Mouse (Mus musculus): ENCODE data around the gene Tmem63b. TPM values are rescaled to one million over a fixed set of nuclear protein-coding genes. Genes with fewer than 3 reads are reported as not detected.

The Tmem63b gene
- polyA plus RNA-seq, 1 experiment = 112 TPM

- H3K27ac ChIP-seq (ENCODE audit: insufficient read depth, low read length) = no peak overlapping the region
- no peak for TF ChIP-seq EP300 (IDR thresholded peaks at IDR 0.05; ENCODE audit: insufficient read depth, low read depth, low read length)
- TF ChIP-seq CTCF (IDR thresholded peaks at IDR 0.05; ENCODE audit: low read depth, low read length) = no peak
- no peak for TF ChIP-seq POLR2A (IDR thresholded peaks at IDR 0.05; ENCODE audit: insufficient read depth, low read length)
- H3K4me3 ChIP-seq (ENCODE audit: low read depth, low read length) = peak overlapping the region; percentile 18
- no peaks in the 10 kb centered on the region for H3K27me3 ChIP-seq (ENCODE audit: control insufficient read depth, insufficient read depth, low read length, poor library complexity, severe bottlenecking)
- H3K4me1 ChIP-seq (ENCODE audit: control insufficient read depth, insufficient read depth, low read length) = peaks cover 3% of the 10 kb centered on the region
- H3K9ac ChIP-seq (ENCODE audit: low read depth, poor library complexity, severe bottlenecking) = no peak overlapping the region
- peaks cover 17% of the 10 kb centered on the region for H3K36me3 ChIP-seq (ENCODE audit: control insufficient read depth, insufficient read depth, low read length, poor library complexity, severe bottlenecking)
- no peaks in the 10 kb centered on the region for H3K9me3 ChIP-seq (replicated peaks; ENCODE audit: control insufficient read depth, insufficient read depth, low read length, poor library complexity, severe bottlenecking)
These were observed 20.6 kb downstream of the Tmem63b start for GRCm38 (mm10) chr17:45666091-45666490.

- TF ChIP-seq CTCF (IDR thresholded peaks at IDR 0.05; ENCODE audit: low read depth, low read length) = no peak
- no peak for TF ChIP-seq EP300 (IDR thresholded peaks at IDR 0.05; ENCODE audit: insufficient read depth, low read depth, low read length)
- no peak for TF ChIP-seq POLR2A (IDR thresholded peaks at IDR 0.05; ENCODE audit: insufficient read depth, low read length)
- H3K27ac ChIP-seq (ENCODE audit: insufficient read depth, low read length) = no peak overlapping the region
- no peak overlapping the region for H3K9ac ChIP-seq (ENCODE audit: low read depth, poor library complexity, severe bottlenecking)
- no peaks in the 10 kb centered on the region for H3K9me3 ChIP-seq (replicated peaks; ENCODE audit: control insufficient read depth, insufficient read depth, low read length, poor library complexity, severe bottlenecking)
- peaks cover 9% of the 10 kb centered on the region; the same call in 1 of the 2 replicates for H3K36me3 ChIP-seq (ENCODE audit: control insufficient read depth, insufficient read depth, low read length, poor library complexity, severe bottlenecking)
- peaks cover 6% of the 10 kb centered on the region for H3K4me1 ChIP-seq (ENCODE audit: control insufficient read depth, insufficient read depth, low read length)
- H3K4me3 ChIP-seq (ENCODE audit: low read depth, low read length) = peak overlapping the region; percentile 42; the same call in 1 of the 2 replicates
- H3K27me3 ChIP-seq (ENCODE audit: control insufficient read depth, insufficient read depth, low read length, poor library complexity, severe bottlenecking) = no peaks in the 10 kb centered on the region
These were observed 22.1 kb downstream of the Tmem63b start for GRCm38 (mm10) chr17:45664608-45665007.

GRCm38 (mm10) chr17:45663106-45663919 is 23.4 kb downstream of the Tmem63b start:
- no peak overlapping the region for H3K27ac ChIP-seq (ENCODE audit: insufficient read depth, low read length)
- H3K9ac ChIP-seq (ENCODE audit: low read depth, poor library complexity, severe bottlenecking) = no peak overlapping the region
- peaks cover 6% of the 10 kb centered on the region for H3K4me1 ChIP-seq (ENCODE audit: control insufficient read depth, insufficient read depth, low read length)
- H3K9me3 ChIP-seq (replicated peaks; ENCODE audit: control insufficient read depth, insufficient read depth, low read length, poor library complexity, severe bottlenecking) = no peaks in the 10 kb centered on the region
- peaks cover 9% of the 10 kb centered on the region; the same call in 1 of the 2 replicates for H3K36me3 ChIP-seq (ENCODE audit: control insufficient read depth, insufficient read depth, low read length, poor library complexity, severe bottlenecking)
- no peaks in the 10 kb centered on the region for H3K27me3 ChIP-seq (ENCODE audit: control insufficient read depth, insufficient read depth, low read length, poor library complexity, severe bottlenecking)
- TF ChIP-seq EP300 (IDR thresholded peaks at IDR 0.05; ENCODE audit: insufficient read depth, low read depth, low read length) = no peak
- peak; percentile 95 for TF ChIP-seq CTCF (IDR thresholded peaks at IDR 0.05; ENCODE audit: low read depth, low read length)
- no peak overlapping the region for H3K4me3 ChIP-seq (ENCODE audit: low read depth, low read length)

GRCm38 (mm10) chr17:45659225-45659624 is 27.5 kb downstream of the Tmem63b start, which contains the start of gene Capn11:
Gene Capn11, minus strand, starts transcription at chr17:45659325.
- no peak within 1 kb of the TSS for H3K27ac ChIP-seq (ENCODE audit: insufficient read depth, low read length)
- TF ChIP-seq CTCF (IDR thresholded peaks at IDR 0.05; ENCODE audit: low read depth, low read length) (no peak), EP300 (IDR thresholded peaks at IDR 0.05; ENCODE audit: insufficient read depth, low read depth, low read length) (no peak), POLR2A (IDR thresholded peaks at IDR 0.05; ENCODE audit: insufficient read depth, low read length) (no peak)
- no peak within 1 kb of the TSS for H3K9ac ChIP-seq (ENCODE audit: low read depth, poor library complexity, severe bottlenecking)
- H3K27me3 ChIP-seq (ENCODE audit: control insufficient read depth, insufficient read depth, low read length, poor library complexity, severe bottlenecking) = no peaks in the 10 kb centered on the region
- H3K4me3 ChIP-seq (ENCODE audit: low read depth, low read length) = no peak within 1 kb of the TSS
- no peaks in the 10 kb centered on the region for H3K9me3 ChIP-seq (replicated peaks; ENCODE audit: control insufficient read depth, insufficient read depth, low read length, poor library complexity, severe bottlenecking)
- H3K4me1 ChIP-seq (ENCODE audit: control insufficient read depth, insufficient read depth, low read length) = peaks cover 3% of the 10 kb centered on the region
- H3K36me3 ChIP-seq (ENCODE audit: control insufficient read depth, insufficient read depth, low read length, poor library complexity, severe bottlenecking) = peaks cover 9% of the 10 kb centered on the region; the same call in 1 of the 2 replicates

GRCm38 (mm10) chr17:45655820-45656219 is 30.9 kb downstream of the Tmem63b start:
- no peaks in the 10 kb centered on the region for H3K27me3 ChIP-seq (ENCODE audit: control insufficient read depth, insufficient read depth, low read length, poor library complexity, severe bottlenecking)
- no peak for TF ChIP-seq POLR2A (IDR thresholded peaks at IDR 0.05; ENCODE audit: insufficient read depth, low read length)
- TF ChIP-seq CTCF (IDR thresholded peaks at IDR 0.05; ENCODE audit: low read depth, low read length) = peak; percentile 94
- no peaks in the 10 kb centered on the region for H3K36me3 ChIP-seq (ENCODE audit: control insufficient read depth, insufficient read depth, low read length, poor library complexity, severe bottlenecking)

GRCm38 (mm10) chr17:45653233-45653632 is 33.5 kb downstream of the Tmem63b start:
- Histone ChIP-seq H3K9ac (ENCODE audit: low read depth, poor library complexity, severe bottlenecking) (no peak overlapping the region), H3K9me3 (replicated peaks; ENCODE audit: control insufficient read depth, insufficient read depth, low read length, poor library complexity, severe bottlenecking) (no peaks in the 10 kb centered on the region), H3K4me3 (ENCODE audit: low read depth, low read length) (no peak overlapping the region), H3K36me3 (ENCODE audit: control insufficient read depth, insufficient read depth, low read length, poor library complexity, severe bottlenecking) (no peaks in the 10 kb centered on the region), H3K4me1 (ENCODE audit: control insufficient read depth, insufficient read depth, low read length) (no peaks in the 10 kb centered on the region), H3K27ac (ENCODE audit: insufficient read depth, low read length) (no peak overlapping the region), H3K27me3 (ENCODE audit: control insufficient read depth, insufficient read depth, low read length, poor library complexity, severe bottlenecking) (no peaks in the 10 kb centered on the region)
- no peak for TF ChIP-seq CTCF (IDR thresholded peaks at IDR 0.05; ENCODE audit: low read depth, low read length)

More at GRCm38 (mm10) chr17:45655820-45656219, 30.9 kb downstream of the Tmem63b start:
- no peak overlapping the region for H3K27ac ChIP-seq (ENCODE audit: insufficient read depth, low read length)
- no peak overlapping the region for H3K9ac ChIP-seq (ENCODE audit: low read depth, poor library complexity, severe bottlenecking)
- peaks cover 2% of the 10 kb centered on the region for H3K4me1 ChIP-seq (ENCODE audit: control insufficient read depth, insufficient read depth, low read length)
- no peak overlapping the region for H3K4me3 ChIP-seq (ENCODE audit: low read depth, low read length)
- H3K9me3 ChIP-seq (replicated peaks; ENCODE audit: control insufficient read depth, insufficient read depth, low read length, poor library complexity, severe bottlenecking) = no peaks in the 10 kb centered on the region

All from ES-Bruce4 (cell line).